Mouse (Mus musculus) lung, embryonic 14.5 days (tissue): ENCODE results near the gene Zbtb46. TPM values are rescaled to one million over a fixed set of nuclear protein-coding genes. Genes with fewer than 3 reads are reported as not detected.
A peak's percentile ranks its signal among the peaks of the same experiment; 100 is the strongest.

Experiments used
- ATAC-seq: fragments of 200-750 bp; cut with Nextera tagmentation; 2 replicates; pipeline ENCODE4 v1.8.0; 2017; ENCODE audit warnings: mild to moderate bottlenecking, moderate TSS enrichment, moderate library complexity; ENCODE audit not compliant: insufficient read depth
- DNase-seq: peaks from one replicate; pipeline ENCODE4 v3.0.0-alpha.2; 2015
- H3K27ac ChIP-seq: fragments of 300-500 bp; sonication (generic); 2 replicates; pipeline ENCODE4 v1.5.1; 2014; ENCODE audit warnings: low read depth, mild to moderate bottlenecking, moderate library complexity
- H3K27me3 ChIP-seq: fragments of 300-500 bp; sonication (generic); 2 replicates; pipeline ENCODE4 v1.6.1; 2014; ENCODE audit warnings: low read length, control low read depth; ENCODE audit not compliant: insufficient read depth
- H3K36me3 ChIP-seq: fragments of 300-500 bp; sonication (generic); 2 replicates; pipeline ENCODE4 v1.6.1; 2014; ENCODE audit warnings: control low read depth; ENCODE audit not compliant: insufficient read depth
- H3K4me1 ChIP-seq: fragments of 300-500 bp; sonication (generic); 2 replicates; pipeline ENCODE4 v1.6.1; 2014; ENCODE audit warnings: antibody characterized with exemption, control low read depth; ENCODE audit not compliant: insufficient read depth
- H3K4me2 ChIP-seq: fragments of 300-500 bp; sonication (generic); 2 replicates; pipeline ENCODE4 v1.6.1; 2014; ENCODE audit warnings: mild to moderate bottlenecking
- H3K4me3 ChIP-seq: fragments of 300-500 bp; sonication (generic); 2 replicates; pipeline ENCODE4 v1.5.1; 2014; ENCODE audit warnings: low read depth, low read length
- H3K9ac ChIP-seq: fragments of 300-500 bp; sonication (generic); 2 replicates; pipeline ENCODE4 v1.6.1; 2014
- H3K9me3 ChIP-seq: fragments of 300-500 bp; sonication (generic); 2 replicates; pipeline ENCODE4 v1.6.1; 2016; ENCODE audit warnings: low read depth, low read length, control low read depth
- CTCF ChIP-seq: IDR thresholded peaks from 2 replicates; pipeline ENCODE4 v1.5.1; 2016; ENCODE audit warnings: antibody characterized with exemption, low read depth
- WGBS: fragments of 180-500 bp; shearing (Covaris S2); extraction: QIAGEN DNeasy Blood & Tissue Kit; methylation state at CpG from one replicate; pipeline ENCODE4 v1.1.7; 2014; 5-methylcytosine and 5-hydroxymethylcytosine counted together
- polyA plus RNA-seq: library from polyadenylated mRNA; unstranded; fragments of >200 nt; fragmentation: Nextera tagmentation; extraction: Ambion mirVana; gene quantifications from 2 replicates; pipeline ENCODE4 v1.2.1, GENCODE M21; 2014

The Zbtb46 gene
- polyA plus RNA-seq, 1 experiment from 2014 or later: 14.6 TPM

DNA sequence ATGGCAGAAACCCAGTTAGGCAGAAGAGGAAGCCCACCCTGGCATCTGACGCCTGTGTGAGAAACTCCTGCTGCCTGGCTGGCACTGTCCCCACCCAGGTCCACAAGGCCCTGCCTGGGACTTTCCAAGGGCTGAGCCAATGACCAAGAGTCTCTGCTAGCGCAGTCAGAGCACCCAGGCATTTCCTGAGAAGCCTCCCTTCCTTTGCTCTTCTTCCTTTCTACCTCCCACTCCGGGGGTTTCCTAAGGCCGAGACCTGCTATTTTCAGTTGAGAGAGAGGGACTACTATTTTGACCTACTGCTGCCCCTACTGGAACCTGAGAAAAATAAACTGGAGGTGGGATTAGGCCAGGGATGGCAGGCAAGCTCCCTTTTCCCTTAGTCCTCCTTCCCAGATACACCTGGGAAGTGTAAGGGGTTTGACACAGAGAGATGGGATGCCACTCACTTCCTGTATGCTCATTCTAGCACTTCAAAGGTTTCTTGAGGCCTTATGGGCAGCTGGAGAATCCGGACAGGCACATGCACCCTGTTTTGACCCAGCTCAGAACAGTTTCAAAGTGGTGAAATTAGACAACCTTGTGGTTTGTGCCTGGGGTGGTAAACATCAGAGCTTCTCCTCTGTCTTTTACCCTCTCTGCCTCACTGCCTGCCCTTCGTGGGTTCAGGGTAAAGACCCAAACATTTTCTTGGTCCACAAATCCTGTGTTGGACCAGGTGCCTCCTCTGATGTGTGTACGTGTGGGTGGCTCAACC, 24.5 kb upstream of the Zbtb46 start:
- H3K4me3 ChIP-seq: no peak overlapping the region
- H3K27ac ChIP-seq: 0 out of 2 replicates have a peak overlapping the region, but pooled peaks have one; percentile 12
- ATAC-seq (no peak), DNase-seq (peak; percentile 41)
- H3K27me3 ChIP-seq: no peaks in the 10 kb centered on the region
- H3K36me3 ChIP-seq: no peaks in the 10 kb centered on the region
- H3K9ac ChIP-seq: no peak overlapping the region
- peak; percentile 41 for TF ChIP-seq CTCF
- H3K4me2 ChIP-seq: no peak overlapping the region
- H3K4me1 ChIP-seq: peaks cover 6% of the 10 kb centered on the region; the same call in 1 of the 2 replicates
- H3K9me3 ChIP-seq: no peaks in the 10 kb centered on the region
- WGBS: 34% methylated on average over 7 of the region's 7 CpGs

DNA sequence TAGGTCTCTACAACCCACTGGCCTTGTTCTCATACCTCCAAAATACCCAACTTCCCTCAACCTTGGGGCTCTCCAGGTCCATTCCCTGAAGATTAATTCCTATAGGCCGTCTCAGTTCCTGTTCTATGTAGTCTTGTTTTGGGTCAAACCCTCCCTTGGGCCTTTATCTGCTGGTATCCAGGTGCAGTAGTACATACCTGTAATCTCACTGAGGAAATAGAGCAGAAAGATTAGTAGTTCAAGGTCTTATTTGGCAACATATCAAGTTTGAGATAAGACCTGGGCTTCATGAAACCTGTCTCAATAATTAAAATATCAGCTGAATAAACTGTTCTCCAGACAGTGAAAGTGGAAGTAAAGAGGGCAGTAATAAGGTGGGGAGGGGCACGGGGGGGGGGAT, 23.9 kb upstream of the Zbtb46 start:
- H3K4me3 ChIP-seq: no peak overlapping the region
- no peak for DNase-seq
- H3K9me3 ChIP-seq: no peaks in the 10 kb centered on the region
- H3K36me3 ChIP-seq: no peaks in the 10 kb centered on the region
- H3K27me3 ChIP-seq: no peaks in the 10 kb centered on the region
- no peak for ATAC-seq
- WGBS: 40% methylated on average over 2 of the region's 2 CpGs
- 0 out of 2 replicates have a peak overlapping the region, but pooled peaks have one; percentile 12 for H3K27ac ChIP-seq
- no peak overlapping the region for H3K4me2 ChIP-seq
- H3K4me1 ChIP-seq: peaks cover 6% of the 10 kb centered on the region; the same call in 1 of the 2 replicates
- H3K9ac ChIP-seq: no peak overlapping the region
- no peak for TF ChIP-seq CTCF

DNA sequence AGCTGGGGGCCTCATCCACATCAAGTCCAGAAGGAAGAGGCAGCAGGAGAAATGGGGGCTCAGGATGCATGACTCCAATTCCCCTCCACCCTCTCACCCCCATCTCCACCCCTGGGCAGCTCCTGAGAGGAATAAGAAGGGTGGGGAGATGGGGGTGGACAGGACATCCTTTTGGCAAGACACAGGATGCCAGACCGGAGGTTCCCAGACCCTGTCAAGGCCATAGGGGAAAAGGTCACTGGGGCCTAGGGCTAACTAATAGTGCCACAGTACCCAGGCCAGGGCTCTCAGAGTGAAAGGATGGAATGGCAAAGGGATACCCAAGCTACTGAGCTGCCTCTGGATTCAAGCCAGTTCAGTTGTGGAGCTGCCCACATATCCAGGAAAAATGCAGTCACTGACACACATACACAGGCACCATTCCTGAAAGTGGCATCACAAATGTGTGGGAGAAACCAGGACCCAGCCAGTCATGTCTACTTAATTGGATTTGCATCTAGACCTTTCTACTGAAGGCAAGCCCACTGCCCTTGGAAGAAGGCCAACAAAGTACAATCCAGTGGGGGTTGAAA, 13.1 kb upstream of the Zbtb46 start:
- Histone ChIP-seq H3K9ac (no peak overlapping the region), H3K27ac (no peak overlapping the region), H3K27me3 (no peaks in the 10 kb centered on the region), H3K9me3 (no peaks in the 10 kb centered on the region), H3K4me1 (0 out of 2 replicates have a peak, but pooled peaks cover 10% of the 10 kb centered on the region), H3K4me3 (no peak overlapping the region), H3K36me3 (no peaks in the 10 kb centered on the region), H3K4me2 (no peak overlapping the region)
- WGBS: 50% methylated on average over 1 of the region's 1 CpGs
- DNase-seq (no peak), ATAC-seq (no peak)
- TF ChIP-seq CTCF: no peak

DNA sequence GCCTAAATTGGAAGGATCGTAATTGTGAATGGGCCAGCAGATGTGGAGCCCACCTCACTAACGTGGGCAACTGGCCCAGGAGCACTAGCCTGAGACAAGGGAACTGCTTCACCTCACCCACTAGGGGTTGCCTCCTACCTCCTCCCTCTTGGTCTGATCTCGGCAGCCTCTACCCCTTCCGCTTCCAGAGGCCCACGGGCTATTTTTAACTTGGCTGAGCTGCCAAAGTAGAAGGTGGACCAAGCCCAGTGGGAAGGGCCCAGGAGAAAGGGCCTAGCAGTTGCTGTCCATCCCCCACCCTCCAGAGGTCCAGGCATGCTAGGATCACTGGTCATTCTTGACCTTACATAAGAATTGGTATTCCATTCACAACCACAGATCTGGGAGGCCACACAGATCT, 12.0 kb upstream of the Zbtb46 start:
- no peak overlapping the region for H3K9ac ChIP-seq
- H3K4me3 ChIP-seq: no peak overlapping the region
- H3K27ac ChIP-seq: peak overlapping the region; percentile 33; the same call in 1 of the 2 replicates
- 0 out of 2 replicates have a peak, but pooled peaks cover 10% of the 10 kb centered on the region for H3K4me1 ChIP-seq
- ATAC-seq (no peak), DNase-seq (peak; percentile 39)
- H3K36me3 ChIP-seq: no peaks in the 10 kb centered on the region
- H3K9me3 ChIP-seq: no peaks in the 10 kb centered on the region
- H3K27me3 ChIP-seq: no peaks in the 10 kb centered on the region
- WGBS: 34% methylated on average over 5 of the region's 5 CpGs
- no peak overlapping the region for H3K4me2 ChIP-seq
- TF ChIP-seq CTCF: no peak

DNA sequence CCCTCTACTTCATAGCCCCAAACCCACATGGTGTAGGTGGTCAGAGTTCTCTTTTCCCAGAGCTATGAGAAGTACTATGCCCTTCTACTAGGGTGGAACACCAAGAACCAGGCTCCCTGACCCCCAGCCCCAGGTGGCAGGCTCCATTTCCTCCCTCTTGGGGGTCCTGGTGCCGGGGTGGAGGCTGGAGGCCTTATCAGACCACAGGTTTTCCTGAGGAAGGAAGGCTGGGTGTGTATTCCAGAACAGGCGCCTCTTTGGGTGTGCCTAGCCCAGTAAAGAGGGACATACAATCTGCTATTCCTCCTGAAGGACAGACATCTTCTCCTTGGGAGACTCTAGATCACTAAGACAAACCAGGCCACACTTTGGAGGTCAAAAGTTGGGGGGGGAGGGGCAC, 11.1 kb upstream of the Zbtb46 start:
- no peak overlapping the region for H3K4me3 ChIP-seq
- no peak for DNase-seq
- no peaks in the 10 kb centered on the region for H3K9me3 ChIP-seq
- H3K9ac ChIP-seq: no peak overlapping the region
- H3K27ac ChIP-seq: no peak overlapping the region
- 50% methylated on average over 2 of the region's 2 CpGs for WGBS
- no peak for ATAC-seq
- no peak overlapping the region for H3K4me2 ChIP-seq
- no peaks in the 10 kb centered on the region for H3K36me3 ChIP-seq
- H3K27me3 ChIP-seq: no peaks in the 10 kb centered on the region
- no peak for TF ChIP-seq CTCF
- H3K4me1 ChIP-seq: 0 out of 2 replicates have a peak, but pooled peaks cover 10% of the 10 kb centered on the region

DNA sequence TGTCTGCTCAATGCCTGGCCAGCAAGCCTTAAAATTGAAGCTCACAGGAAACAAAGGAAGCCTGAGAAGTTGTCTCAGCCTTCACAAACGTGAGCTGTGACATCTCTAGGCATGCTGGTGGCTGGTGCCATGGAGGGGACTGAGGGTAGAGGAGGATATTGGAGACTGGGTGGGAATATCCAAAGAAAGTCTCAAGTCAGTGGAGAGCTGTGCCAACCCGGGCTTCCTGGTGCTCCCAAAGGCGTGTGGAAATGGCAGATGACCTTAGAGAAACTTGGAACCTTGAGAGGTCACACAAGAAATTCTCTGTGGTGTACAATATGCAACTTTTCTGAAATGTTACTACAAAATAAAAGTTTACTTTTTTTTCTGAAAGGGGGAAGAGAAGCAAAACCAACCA, 6.2 kb upstream of the Zbtb46 start:
- WGBS: 45% methylated on average over 3 of the region's 3 CpGs
- TF ChIP-seq CTCF: no peak
- Histone ChIP-seq H3K4me1 (peaks cover 3% of the 10 kb centered on the region; the same call in 1 of the 2 replicates), H3K27me3 (no peaks in the 10 kb centered on the region), H3K36me3 (no peaks in the 10 kb centered on the region), H3K4me2 (no peak overlapping the region), H3K9ac (no peak overlapping the region), H3K27ac (no peak overlapping the region), H3K9me3 (no peaks in the 10 kb centered on the region), H3K4me3 (no peak overlapping the region)
- ATAC-seq (no peak), DNase-seq (no peak)
